Mouse (Mus musculus) MEL (cell line): ENCODE results near the gene Slit2. TPM values are rescaled to one million over a fixed set of nuclear protein-coding genes. Genes with fewer than 3 reads are reported as not detected.

ENCODE experiments used
- DNase-seq: peaks from one replicate; pipeline ENCODE4 v3.0.0; 2011; ENCODE audit warnings: low read depth, low spot score
- H3K27ac ChIP-seq: 2 replicates; pipeline ENCODE4 v1.5.1; 2012; ENCODE audit warnings: low read depth, mild to moderate bottlenecking, control low read depth, low read length, moderate library complexity; ENCODE audit not compliant: control insufficient read depth
- H3K27me3 ChIP-seq, 2 experiments: fragments of 150-350 bp in 1 of 2; sonication (generic) in 1 of 2; 2 replicates each; pipeline ENCODE4 v1.6.1; 2012; ENCODE audit warnings: low read length in 2 of 2, mild to moderate bottlenecking in 2 of 2, improper control_type of control experiment in 1 of 2, moderate library complexity in 1 of 2; ENCODE audit not compliant: insufficient read depth in 2 of 2, control insufficient read depth in 1 of 2
- H3K36me3 ChIP-seq, 2 experiments: 2 replicates each; pipeline ENCODE4 v1.6.1; 2012 to 2014; ENCODE audit warnings: low read length in 2 of 2, improper control_type of control experiment in 1 of 2, inconsistent platforms in 1 of 2, mild to moderate bottlenecking in 1 of 2; ENCODE audit not compliant: insufficient read depth in 2 of 2, control insufficient read depth in 1 of 2
- H3K4me1 ChIP-seq, 2 experiments: fragments of 150-350 bp in 1 of 2; sonication (generic) in 1 of 2; 2 replicates each; pipeline ENCODE4 v1.6.1; 2012; ENCODE audit warnings: low read length in 2 of 2, improper control_type of control experiment in 1 of 2, mild to moderate bottlenecking in 1 of 2; ENCODE audit not compliant: insufficient read depth in 2 of 2, control insufficient read depth in 1 of 2
- H3K4me3 ChIP-seq, 2 experiments: fragments of 150-350 bp in 1 of 2; sonication (generic) in 1 of 2; 2 replicates each; pipeline ENCODE4 v1.5.1; 2012; ENCODE audit warnings: low read depth in 2 of 2, low read length in 2 of 2, mild to moderate bottlenecking in 2 of 2, moderate library complexity in 2 of 2, control low read depth in 1 of 2, improper control_type of control experiment in 1 of 2; ENCODE audit not compliant: control insufficient read depth in 1 of 2, insufficient read depth in 1 of 2
- H3K79me2 ChIP-seq: 2 replicates; pipeline ENCODE4 v1.6.1; 2012; ENCODE audit warnings: mild to moderate bottlenecking, low read length, moderate library complexity; ENCODE audit not compliant: control insufficient read depth, poor library complexity, insufficient read depth
- H3K9ac ChIP-seq: 2 replicates; pipeline ENCODE4 v1.6.1; 2012; ENCODE audit warnings: low read depth, mild to moderate bottlenecking, control low read depth, low read length, moderate library complexity; ENCODE audit not compliant: control insufficient read depth, poor library complexity, severe bottlenecking
- H3K9me3 ChIP-seq: fragments of 150-350 bp; sonication (generic); replicated peaks from 2 replicates; pipeline ENCODE4 v1.6.1; 2012; ENCODE audit warnings: mild to moderate bottlenecking, low read length, improper control_type of control experiment, moderate library complexity; ENCODE audit not compliant: insufficient read depth
- BHLHE40 ChIP-seq: IDR thresholded peaks from 2 replicates; pipeline ENCODE4 v1.6.1; 2012; ENCODE audit warnings: low read depth, mild to moderate bottlenecking, inconsistent platforms, low read length, improper control_type of control experiment, borderline replicate concordance
- CTCF ChIP-seq, 3 experiments: IDR thresholded peaks in 2 of 3; conservative IDR thresholded peaks in 1 of 3; 2 replicates each; pipeline ENCODE4 v1.5.1; 2011 to 2012; ENCODE audit warnings: low read length in 3 of 3, low read depth in 2 of 3, mild to moderate bottlenecking in 2 of 3, improper control_type of control experiment in 1 of 3, inconsistent platforms in 1 of 3, mixed read lengths in 1 of 3, moderate library complexity in 1 of 3; ENCODE audit not compliant: control insufficient read depth in 1 of 3, insufficient read depth in 1 of 3, poor library complexity in 1 of 3, severe bottlenecking in 1 of 3
- E2F4 ChIP-seq: IDR thresholded peaks from 2 replicates; pipeline ENCODE4 v1.6.1; 2011; ENCODE audit warnings: low read depth, low read length, improper control_type of control experiment, borderline replicate concordance
- EP300 ChIP-seq, 2 experiments: IDR thresholded peaks; 2 replicates each; pipeline ENCODE4 v1.6.1; 2011; ENCODE audit warnings: improper control_type of control experiment in 2 of 2, low read length in 2 of 2, low read depth in 1 of 2, mild to moderate bottlenecking in 1 of 2
- GATA1 ChIP-seq: IDR thresholded peaks from 2 replicates; pipeline ENCODE4 v1.6.1; 2011; ENCODE audit warnings: low read depth, low read length, improper control_type of control experiment
- MAX ChIP-seq: IDR thresholded peaks from 2 replicates; pipeline ENCODE4 v1.6.1; 2011; ENCODE audit warnings: low read length, improper control_type of control experiment
- MAZ ChIP-seq: IDR thresholded peaks from 2 replicates; pipeline ENCODE4 v1.6.1; 2012; ENCODE audit warnings: low read depth, mild to moderate bottlenecking, inconsistent platforms, low read length, improper control_type of control experiment
- MEF2A ChIP-seq: IDR thresholded peaks from 2 replicates; pipeline ENCODE4 v1.6.1; 2014; ENCODE audit warnings: low read depth, mild to moderate bottlenecking, inconsistent platforms, low read length, improper control_type of control experiment; ENCODE audit not compliant: poor library complexity, insufficient replicate concordance, severe bottlenecking; ENCODE audit errors: extremely low read depth
- MYB ChIP-seq: IDR thresholded peaks from 2 replicates; pipeline ENCODE4 v1.6.1; 2011; ENCODE audit warnings: mild to moderate bottlenecking, low read depth, low read length, improper control_type of control experiment
- MYC ChIP-seq: IDR thresholded peaks from 2 replicates; pipeline ENCODE4 v1.6.1; 2011; ENCODE audit warnings: low read depth, mild to moderate bottlenecking, low read length, improper control_type of control experiment, moderate library complexity
- NELFE ChIP-seq: IDR thresholded peaks from 2 replicates; pipeline ENCODE4 v1.6.1; 2011; ENCODE audit warnings: low read depth, low read length, improper control_type of control experiment
- NRF1 ChIP-seq: IDR thresholded peaks from 2 replicates; pipeline ENCODE4 v1.6.1; 2014; ENCODE audit warnings: low read depth, mild to moderate bottlenecking, inconsistent platforms, low read length, improper control_type of control experiment, moderate library complexity; ENCODE audit not compliant: poor library complexity, insufficient read depth, severe bottlenecking
- POLR2AphosphoS2 ChIP-seq: IDR thresholded peaks from 2 replicates; pipeline ENCODE4 v1.6.1; 2011; ENCODE audit warnings: low read length, improper control_type of control experiment
- POLR2AphosphoS5 ChIP-seq: IDR thresholded peaks from 2 replicates; pipeline ENCODE4 v1.6.1; 2012; ENCODE audit warnings: low read depth, borderline replicate concordance, mild to moderate bottlenecking, inconsistent platforms, low read length, moderate library complexity, mixed read lengths
- RAD21 ChIP-seq: IDR thresholded peaks from 2 replicates; pipeline ENCODE4 v1.6.1; 2011; ENCODE audit warnings: mild to moderate bottlenecking, low read depth, low read length, improper control_type of control experiment
- SMC3 ChIP-seq: IDR thresholded peaks from 2 replicates; pipeline ENCODE4 v1.6.1; 2011; ENCODE audit warnings: low read depth, low read length, improper control_type of control experiment
- TCF12 ChIP-seq: IDR thresholded peaks from 2 replicates; pipeline ENCODE4 v1.6.1; 2014; ENCODE audit warnings: low read depth, mild to moderate bottlenecking, inconsistent platforms, low read length, improper control_type of control experiment, moderate library complexity
- UBTF ChIP-seq: IDR thresholded peaks from 2 replicates; pipeline ENCODE4 v1.6.1; 2012; ENCODE audit warnings: low read depth, mild to moderate bottlenecking, inconsistent platforms, low read length, improper control_type of control experiment, moderate library complexity, borderline replicate concordance; ENCODE audit not compliant: insufficient read depth
- USF1 ChIP-seq: IDR thresholded peaks from 2 replicates; pipeline ENCODE4 v1.6.1; 2014; ENCODE audit warnings: low read depth, mild to moderate bottlenecking, inconsistent platforms, low read length, improper control_type of control experiment, moderate library complexity
- ZC3H11A ChIP-seq: IDR thresholded peaks from 2 replicates; pipeline ENCODE4 v1.6.1; 2012; ENCODE audit warnings: low read depth, mild to moderate bottlenecking, inconsistent platforms, low read length, improper control_type of control experiment
- ZMIZ1 ChIP-seq: IDR thresholded peaks from 2 replicates; pipeline ENCODE4 v1.6.1; 2012; ENCODE audit warnings: low read depth, mild to moderate bottlenecking, inconsistent platforms, low read length, improper control_type of control experiment, moderate library complexity
- ZNF384 ChIP-seq: IDR thresholded peaks from 2 replicates; pipeline ENCODE4 v1.6.1; 2012; ENCODE audit warnings: low read depth, mild to moderate bottlenecking, inconsistent platforms, low read length, improper control_type of control experiment
- polyA plus RNA-seq, 2 experiments: library from polyadenylated mRNA; stranded (reverse) in 1 of 2; unstranded in 1 of 2; fragments of >175 nt in 1 of 2; fragments of >200 nt in 1 of 2; gene quantifications; 2 replicates each; pipeline versions ENCODE4 v1.2.1 to v1.2.4; 2012; ENCODE audit warnings: low replicate concordance in 2 of 2, low read depth in 1 of 2; ENCODE audit not compliant: insufficient read length in 2 of 2, insufficient read depth in 1 of 2, missing spikeins in 1 of 2
- total RNA-seq: library from RNA; depleted of rRNA; stranded (reverse); fragments of 300-350 nt; gene quantifications from 2 replicates; pipeline ENCODE4 v1.2.3, GENCODE M21; 2012

Gene Slit2
- total and polyA plus RNA-seq, 3 experiments = not detected

- no peaks in the 10 kb centered on the region for H3K4me1 ChIP-seq
- no peaks in the 10 kb centered on the region for H3K36me3 ChIP-seq
- no peak overlapping the region for H3K9ac ChIP-seq
- no peak overlapping the region for H3K4me3 ChIP-seq
- DNase-seq = no peak
- H3K9me3 ChIP-seq = no peaks in the 10 kb centered on the region
- TF ChIP-seq NRF1 = no peak
- no peak for TF ChIP-seq ZC3H11A
- TF ChIP-seq MEF2A = no peak
- no peak for TF ChIP-seq RAD21
- TF ChIP-seq UBTF = no peak
- no peak for TF ChIP-seq E2F4
- no peak for TF ChIP-seq ZMIZ1
- no peak for TF ChIP-seq MYC
- no peak for TF ChIP-seq CTCF (IDR thresholded peaks at IDR 0.05 in 2 of 3, conservative IDR thresholded peaks at IDR 0.05 in 1 of 3; ENCODE audit: control insufficient read depth in 1 of 3, insufficient read depth in 1 of 3, low read depth in 2 of 3, low read length in 3 of 3, poor library complexity in 1 of 3, severe bottlenecking in 1 of 3)
- no peak for TF ChIP-seq TCF12
- TF ChIP-seq MYB = no peak
- no peak for TF ChIP-seq GATA1
- no peak for TF ChIP-seq POLR2AphosphoS2
- TF ChIP-seq EP300 (IDR thresholded peaks at IDR 0.05; ENCODE audit: low read depth in 1 of 2, low read length in 2 of 2) = no peak
- H3K27me3 ChIP-seq = no peaks in the 10 kb centered on the region
- no peak overlapping the region for H3K27ac ChIP-seq
- no peaks in the 10 kb centered on the region for H3K79me2 ChIP-seq
These were observed 343.3 kb downstream of the Slit2 start for GRCm38 (mm10) chr5:48326221-48326620.

- DNase-seq = no peak
- Histone ChIP-seq H3K27me3 (no peaks in the 10 kb centered on the region), H3K27ac (no peak within 1 kb of the TSS), H3K36me3 (no peaks in the 10 kb centered on the region), H3K9me3 (no peaks in the 10 kb centered on the region), H3K4me3 (no peak within 1 kb of the TSS), H3K79me2 (no peaks in the 10 kb centered on the region), H3K9ac (no peak within 1 kb of the TSS), H3K4me1 (no peaks in the 10 kb centered on the region)
- no peak for TF ChIP-seq SMC3
- TF ChIP-seq MAX = no peak
- TF ChIP-seq ZMIZ1 = no peak
- no peak for TF ChIP-seq POLR2AphosphoS5
- no peak for TF ChIP-seq MAZ
- no peak for TF ChIP-seq USF1
- no peak for TF ChIP-seq BHLHE40
- no peak for TF ChIP-seq ZNF384
- no peak for TF ChIP-seq NELFE
These were observed 344.7 kb downstream of the Slit2 start, which contains the start of gene 5730480H06Rik for GRCm38 (mm10) chr5:48327652-48328051. TSS of gene 5730480H06Rik (plus strand) at chr5:48327952.
